Mouse (Mus musculus) lung, postnatal 0 days (tissue): Measurements from ENCODE around the gene Hs6st1.

Source experiments
- CTCF ChIP-seq: IDR thresholded peaks from 2 replicates; pipeline ENCODE4 v1.5.1; 2016; ENCODE audit warnings: antibody characterized with exemption, mild to moderate bottlenecking
- EP300 ChIP-seq: IDR thresholded peaks from 2 replicates; pipeline ENCODE4 v1.6.1; 2016; ENCODE audit warnings: antibody characterized with exemption, mild to moderate bottlenecking, control low read depth

DNA sequence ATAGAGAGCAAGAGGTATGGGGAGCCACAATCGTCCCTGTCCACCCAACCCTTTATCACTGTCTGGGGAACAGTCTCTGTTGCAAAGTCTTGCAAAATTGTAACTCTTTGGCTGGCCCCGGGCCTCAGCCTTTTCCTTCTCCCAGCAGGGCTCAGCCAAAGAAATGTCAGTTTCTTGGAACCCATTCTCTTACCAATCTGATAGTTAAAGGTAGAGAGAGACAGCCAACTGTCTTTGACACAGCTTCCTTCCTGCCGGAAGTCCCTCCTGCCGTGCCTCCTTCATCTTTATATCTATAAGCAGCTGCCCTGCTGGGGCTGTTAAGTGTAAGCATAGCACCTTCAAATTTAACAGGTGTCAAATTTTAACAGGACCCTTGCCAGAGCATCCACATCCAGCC lies 63.0 kb downstream of the Hs6st1 start:
- no peak for TF ChIP-seq CTCF
- no peak for TF ChIP-seq EP300
